Mouse (Mus musculus) thymus, postnatal 36 days (tissue): Measurements from ENCODE around the gene Vps11.
"Not testable (repeated sequence)": the region's sequence is repeated elsewhere in the genome, so short reads cannot be mapped to it uniquely, and the experiment has no call there.

Source experiments
- DNase-seq, 2 experiments: peaks; one replicate each; pipeline ENCODE4 v3.0.0; 2022; ENCODE audit warnings: mixed read lengths in 2 of 2

The Vps11 gene

DNA sequence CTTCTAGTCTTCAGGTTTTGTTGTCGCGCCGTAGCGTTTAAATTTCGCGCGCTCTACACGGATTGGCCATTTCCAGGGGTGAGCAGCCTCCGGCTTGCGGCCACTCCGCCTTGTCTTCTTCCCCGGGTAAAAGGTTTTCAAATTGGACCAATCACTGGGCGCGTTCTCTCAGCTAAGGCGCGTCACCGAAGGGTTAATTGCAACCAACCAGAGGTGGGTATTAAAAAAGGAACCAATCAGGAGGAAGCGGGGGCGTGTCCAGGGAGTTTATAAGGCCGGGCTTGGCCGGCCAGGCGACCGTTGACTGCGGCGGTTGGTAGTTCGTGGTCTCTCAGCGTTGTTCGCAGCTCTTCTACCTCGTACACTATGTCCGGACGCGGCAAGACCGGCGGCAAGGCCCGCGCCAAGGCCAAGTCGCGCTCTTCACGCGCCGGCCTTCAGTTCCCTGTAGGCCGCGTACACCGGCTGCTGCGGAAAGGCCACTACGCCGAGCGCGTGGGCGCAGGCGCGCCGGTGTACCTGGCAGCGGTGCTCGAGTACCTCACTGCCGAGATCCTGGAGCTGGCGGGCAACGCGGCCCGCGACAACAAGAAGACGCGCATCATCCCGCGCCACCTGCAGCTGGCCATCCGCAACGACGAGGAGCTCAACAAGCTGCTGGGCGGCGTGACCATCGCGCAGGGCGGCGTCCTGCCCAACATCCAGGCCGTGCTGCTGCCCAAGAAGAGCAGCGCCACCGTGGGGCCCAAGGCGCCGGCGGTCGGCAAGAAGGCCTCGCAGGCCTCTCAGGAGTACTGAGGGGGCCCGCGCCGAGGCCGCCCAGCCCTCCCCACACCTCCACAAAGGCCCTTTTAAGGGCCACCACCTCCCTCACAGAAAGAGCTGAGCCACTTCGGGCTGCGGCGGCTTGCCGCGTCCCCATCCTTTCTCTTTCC, 26.8 kb downstream of the Vps11 start, which contains the start of gene H2afx:
Gene H2afx (plus strand): TSS at position 299 of the 935 bp plus-strand sequence.
- peak; percentile 98 for DNase-seq

DNA sequence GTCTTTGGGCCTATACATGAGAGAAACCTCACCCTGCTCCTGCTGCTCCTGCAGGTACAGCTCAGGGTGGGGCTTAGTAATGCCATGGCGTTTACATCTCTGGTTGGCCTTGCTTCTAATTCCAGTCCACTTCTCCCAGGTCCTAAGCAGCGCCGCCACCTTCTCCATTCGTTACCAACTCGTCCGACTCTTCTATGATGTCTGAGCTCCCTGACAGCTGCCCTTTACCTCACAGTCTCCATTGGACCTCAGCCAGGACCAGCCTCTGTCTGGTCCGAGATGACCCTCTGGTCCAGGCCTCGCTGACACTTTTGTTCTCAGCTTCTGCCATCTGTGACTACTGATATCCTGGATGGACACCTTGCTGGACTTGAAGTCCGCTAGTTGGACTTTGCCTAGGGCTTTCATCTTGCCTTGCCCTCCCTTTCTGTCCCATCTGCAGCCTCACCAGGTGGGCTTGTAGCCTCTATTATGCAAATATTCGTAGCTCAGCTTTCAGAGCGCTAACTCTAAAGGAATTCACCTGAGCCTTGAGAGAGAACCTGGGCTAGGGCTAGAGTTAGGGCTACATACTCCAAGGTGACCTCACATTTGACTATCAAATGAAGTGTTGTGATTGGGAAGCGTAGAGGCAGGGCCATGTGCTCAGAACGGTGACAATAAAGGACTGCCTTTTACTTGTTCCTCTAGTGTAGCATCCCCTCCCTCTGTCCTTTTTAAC, 28.4 kb downstream of the Vps11 start:
- DNase-seq: no peak

DNA sequence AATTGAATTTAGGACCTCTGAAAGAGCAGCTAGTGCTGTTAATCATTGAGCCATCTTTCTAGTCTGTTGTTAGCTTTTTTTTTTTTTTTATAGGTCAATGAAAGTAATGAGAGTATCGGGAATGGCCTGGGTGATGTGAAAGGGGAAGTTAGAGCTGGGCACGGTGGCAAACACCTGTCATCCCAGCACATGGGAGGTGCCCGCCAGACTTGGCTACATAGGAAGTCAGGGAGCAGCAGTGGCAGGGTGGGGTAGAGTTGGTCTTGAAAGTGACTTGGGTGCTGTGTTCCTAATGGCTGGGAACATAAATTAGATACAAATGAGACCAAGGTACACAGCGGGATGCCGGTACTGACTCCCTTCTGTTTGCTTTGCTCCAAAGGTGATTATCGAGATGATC, 30.7 kb downstream of the Vps11 start:
- DNase-seq: no peak

DNA sequence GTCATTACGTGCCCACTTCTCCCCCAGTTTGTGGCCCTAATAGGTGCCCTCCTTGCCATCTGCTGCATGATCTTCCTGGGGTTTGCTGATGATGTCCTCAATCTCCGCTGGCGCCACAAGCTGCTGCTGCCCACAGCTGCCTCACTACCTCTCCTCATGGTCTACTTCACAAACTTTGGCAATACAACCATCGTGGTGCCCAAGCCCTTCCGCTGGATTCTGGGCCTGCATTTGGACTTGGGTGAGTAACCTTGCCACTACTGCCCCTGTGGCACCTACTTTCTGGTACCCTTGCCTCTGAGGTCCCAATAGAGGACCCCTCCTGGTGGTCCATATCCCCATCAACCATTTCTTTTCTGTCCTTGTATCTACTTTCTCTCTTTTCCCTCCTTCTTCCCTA, 33.5 kb downstream of the Vps11 start:
- no peak for DNase-seq

DNA sequence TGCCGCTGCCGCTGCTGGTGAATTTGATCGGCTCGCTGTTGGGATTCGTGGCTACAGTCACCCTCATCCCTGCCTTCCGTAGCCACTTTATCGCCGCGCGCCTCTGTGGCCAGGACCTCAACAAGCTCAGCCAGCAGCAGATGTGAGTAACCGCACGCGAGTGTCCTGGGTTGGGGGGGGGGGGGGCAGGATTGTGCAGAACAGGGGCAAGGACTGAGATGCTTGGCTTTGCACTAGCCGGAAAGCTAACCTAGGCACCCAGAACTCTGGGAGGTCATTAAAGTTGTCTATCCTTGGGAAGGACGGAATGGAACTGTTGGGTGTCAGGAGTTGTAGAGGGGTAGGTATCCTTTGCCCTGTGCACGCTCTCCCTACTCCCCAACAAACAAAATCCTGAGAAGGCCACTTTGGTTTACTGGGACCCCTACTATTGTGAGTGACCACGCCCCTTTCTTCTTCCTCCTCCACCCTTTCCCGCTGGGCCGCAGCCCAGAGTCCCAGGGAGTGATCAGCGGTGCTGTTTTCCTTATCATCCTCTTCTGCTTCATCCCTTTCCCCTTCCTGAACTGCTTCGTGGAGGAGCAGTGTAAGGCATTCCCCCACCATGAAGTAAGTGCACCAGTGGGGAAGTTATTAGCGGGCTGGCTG, 34.3 kb downstream of the Vps11 start:
- no peak for DNase-seq

GRCm38 (mm10) chr9:44326371-44327063, 35.0 kb downstream of the Vps11 start:
- DNase-seq: peak; percentile 66 to 75

GRCm38 (mm10) chr9:44325768-44326370, 35.6 kb downstream of the Vps11 start, which contains the start of gene Dpagt1:
TSS of gene Dpagt1 (plus strand) at chr9:44326019.
- DNase-seq: no peak

DNA sequence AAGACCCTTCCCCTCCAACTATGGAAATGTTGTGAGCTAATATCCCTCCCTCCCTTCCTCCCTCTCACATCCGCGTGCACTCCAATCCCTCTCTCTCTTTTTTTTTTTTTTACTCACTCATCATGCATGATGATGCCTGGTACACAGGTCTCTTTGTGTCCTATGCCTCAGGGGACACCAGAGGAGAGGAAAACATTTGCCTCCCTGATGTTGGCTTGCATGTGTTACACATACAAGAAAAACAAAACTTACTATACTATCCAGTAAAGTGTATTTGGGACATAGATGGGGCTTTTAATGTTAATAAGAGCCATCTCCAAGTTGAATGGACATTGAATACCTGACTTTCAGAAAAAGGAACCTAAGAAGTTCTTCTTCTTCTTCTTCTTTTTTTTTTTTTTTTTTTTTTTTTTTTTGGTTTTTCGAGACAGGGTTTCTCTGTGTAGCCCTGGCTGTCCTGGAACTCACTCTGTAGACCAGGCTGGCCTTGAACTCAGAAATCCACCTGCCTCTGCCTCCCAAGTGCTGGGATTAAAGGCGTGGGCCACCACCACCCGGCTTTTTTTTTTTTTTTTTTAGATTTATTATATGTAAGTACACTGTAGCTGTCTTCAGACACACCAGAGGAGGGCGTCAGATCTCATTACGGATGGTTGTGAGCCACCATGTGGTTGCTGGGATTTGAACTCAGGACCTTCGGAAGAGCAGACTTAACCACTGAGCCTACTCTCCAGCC, 36.3 kb downstream of the Vps11 start:
- DNase-seq: not testable (repeated sequence)

GRCm38 (mm10) chr9:44324147-44324546, 37.3 kb downstream of the Vps11 start:
- no peak for DNase-seq

- not testable (repeated sequence) for DNase-seq
Measured at GRCm38 (mm10) chr9:44323656-44324055, 37.8 kb downstream of the Vps11 start.

DNA sequence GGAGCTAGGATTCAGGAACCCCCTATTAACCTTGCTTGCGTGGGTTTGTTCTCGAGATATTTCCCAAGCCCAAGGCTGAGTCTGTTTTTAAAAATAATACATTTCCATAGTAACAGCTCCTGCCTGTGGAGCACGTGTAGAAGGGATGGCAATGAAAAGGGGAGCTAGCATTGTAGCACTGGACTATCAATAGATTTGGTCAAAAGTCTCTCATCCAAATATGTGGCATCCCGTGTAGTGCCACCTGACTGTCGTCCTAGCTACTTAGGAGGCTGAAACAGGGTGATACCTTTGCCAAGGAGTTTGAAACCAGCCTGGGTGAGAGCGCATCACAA, 40.7 kb downstream of the Vps11 start:
- no peak for DNase-seq

- DNase-seq: peak; percentile 81 to 87
Measured at GRCm38 (mm10) chr9:44319887-44320798, 41.3 kb downstream of the Vps11 start, which contains the start of gene C2cd2l. TSS of gene C2cd2l (minus strand) at chr9:44320285.

DNA sequence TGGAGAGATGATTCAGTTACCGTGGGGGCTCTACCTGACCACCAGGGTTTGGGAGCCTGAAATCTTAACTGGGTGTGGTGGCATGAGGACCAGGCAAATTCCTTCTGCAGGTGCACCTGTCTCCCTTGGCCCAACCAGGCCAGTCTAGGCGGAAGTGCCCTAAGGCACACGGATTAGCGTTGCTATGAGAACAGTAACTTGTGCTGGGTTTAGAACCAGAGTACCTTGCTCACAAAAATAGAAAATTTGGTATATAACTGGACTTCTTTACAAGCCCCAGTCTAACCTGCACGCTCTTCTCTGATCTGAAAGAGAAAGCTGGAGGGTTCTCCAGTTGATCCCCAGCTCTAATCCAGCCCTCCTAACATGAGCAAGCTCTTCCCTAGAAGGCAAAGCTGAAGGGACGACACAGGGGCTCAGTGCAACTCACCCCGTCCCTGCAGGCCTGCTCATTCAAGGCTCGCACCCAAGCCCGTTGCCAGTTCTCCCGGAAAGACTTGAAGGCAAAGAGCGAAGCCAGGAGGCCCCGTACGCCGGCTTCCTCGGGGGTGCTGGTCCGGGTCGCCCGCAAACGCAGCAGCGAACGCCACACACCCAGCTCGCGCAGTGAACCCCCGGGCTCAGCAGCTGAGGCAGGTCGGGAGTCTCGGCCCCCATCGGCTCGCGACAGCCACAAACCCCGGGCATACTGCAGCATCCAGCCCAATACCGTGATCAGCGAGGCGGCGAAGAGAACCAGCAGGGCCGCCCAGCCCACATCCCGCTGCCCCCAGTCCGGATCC, 42.2 kb downstream of the Vps11 start:
- DNase-seq: peak; percentile 48 to 61

DNA sequence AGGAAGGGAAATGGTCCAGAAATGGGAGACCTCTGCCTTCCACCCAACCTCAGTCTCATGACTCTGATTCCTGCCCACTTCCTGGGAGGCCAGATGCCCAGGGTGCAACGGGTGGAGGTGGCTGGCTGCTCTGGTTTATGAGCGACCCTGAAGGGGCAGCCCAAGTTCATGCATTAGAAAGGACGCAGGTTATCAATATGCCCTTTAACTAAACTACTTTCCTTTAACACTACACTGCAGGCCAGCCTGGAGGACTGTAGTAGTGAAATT, 42.7 kb downstream of the Vps11 start:
- DNase-seq: no peak

DNA sequence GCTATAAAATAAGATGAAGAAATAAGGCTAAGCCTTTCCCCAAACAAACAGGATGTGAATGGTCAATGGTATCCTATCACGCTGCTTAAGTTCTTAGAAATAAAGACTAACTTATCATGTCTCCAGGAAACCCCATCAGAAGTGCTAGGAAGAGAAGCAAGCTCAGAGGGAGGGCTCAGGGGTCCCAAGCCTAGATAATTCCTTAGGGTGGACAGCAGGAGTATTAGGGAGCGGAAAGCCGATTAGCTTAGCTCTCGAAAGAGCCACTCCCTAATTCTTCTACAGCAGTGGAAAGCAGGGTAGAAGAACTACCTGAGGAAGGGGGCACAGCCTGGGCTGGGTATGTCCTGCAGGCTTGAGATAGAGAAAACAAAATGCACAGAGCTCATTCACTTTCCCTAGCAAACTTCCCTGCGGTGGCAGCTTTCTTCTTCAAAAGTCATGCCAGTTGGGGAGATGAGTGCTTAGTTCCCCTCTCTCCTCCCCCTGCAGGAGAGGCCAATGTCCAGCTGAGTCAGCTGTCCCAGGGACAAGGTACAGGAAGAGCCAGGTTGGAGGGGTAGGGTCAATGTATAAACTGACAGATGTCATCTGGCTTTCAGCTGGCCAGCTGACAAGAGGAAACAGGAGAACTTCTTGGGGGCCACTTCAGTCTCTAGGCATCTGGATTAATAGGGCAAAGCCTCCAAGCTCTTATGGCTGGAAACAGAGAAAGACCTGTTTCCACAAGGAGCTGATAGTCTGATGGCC, 43.2 kb downstream of the Vps11 start:
- no peak for DNase-seq

GRCm38 (mm10) chr9:44317452-44317851, 44.0 kb downstream of the Vps11 start:
- DNase-seq: no peak

DNA sequence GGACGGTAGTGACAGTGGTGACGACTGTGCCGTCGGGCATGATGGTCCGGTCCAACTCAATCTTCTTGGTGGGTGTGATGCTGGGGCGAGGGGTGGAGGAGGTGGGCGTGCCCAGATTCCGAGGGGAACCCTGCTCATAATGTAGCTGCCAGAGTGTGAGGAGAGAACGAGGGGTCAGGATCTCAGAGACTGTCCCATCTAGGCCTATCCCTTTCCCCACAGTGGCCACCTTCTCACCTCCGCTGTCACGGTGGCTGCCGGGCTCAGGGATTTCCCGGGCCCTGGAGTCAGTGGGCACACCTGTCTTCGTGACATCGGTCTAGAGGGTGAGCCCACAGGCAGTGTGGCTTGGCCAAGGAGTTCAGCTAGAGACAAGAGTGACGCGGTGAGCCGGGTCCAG, 46.6 kb downstream of the Vps11 start:
- DNase-seq: no peak

- DNase-seq: no peak
Measured at GRCm38 (mm10) chr9:44314257-44314547, 47.3 kb downstream of the Vps11 start.
